Mouse (Mus musculus) stomach, postnatal 0 days (tissue): Measurements from ENCODE around the gene Postn.

ENCODE experiments used
- CTCF ChIP-seq: IDR thresholded peaks from 2 replicates; pipeline ENCODE4 v1.5.1; 2016; ENCODE audit warnings: antibody characterized with exemption, low read depth, mild to moderate bottlenecking, moderate library complexity
- EP300 ChIP-seq: optimal IDR thresholded peaks from 2 replicates; pipeline ENCODE3; 2016; ENCODE audit warnings: antibody characterized with exemption

- TF ChIP-seq CTCF (peak; percentile 68), EP300 (no peak)
These were observed 46.9 kb upstream of the Postn start for GRCm38 (mm10) chr3:54314055-54314454.
